ENCODE assay signal across 28 mouse cellular contexts in the genomic region with DNA sequence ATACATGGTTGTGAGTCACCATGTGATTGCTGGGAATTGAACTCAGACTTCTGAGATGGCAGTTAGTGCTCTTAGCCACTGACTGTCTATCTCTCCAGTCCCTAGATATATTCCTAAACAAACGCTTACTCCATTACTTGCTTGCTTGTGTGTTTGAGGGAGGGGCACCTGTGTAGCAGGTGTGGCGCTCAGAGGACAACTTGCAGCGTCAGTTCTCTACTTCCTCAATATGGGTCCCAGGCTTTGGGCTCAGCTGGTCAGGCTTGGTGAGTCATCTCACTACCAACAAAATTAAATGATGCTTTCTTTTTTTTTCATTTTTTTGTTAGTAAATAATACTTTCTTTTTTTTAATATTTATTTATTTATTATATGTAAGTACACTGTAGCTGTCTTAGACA. TPM values are rescaled to one million over a fixed set of nuclear protein-coding genes. Genes with fewer than 3 reads are reported as not detected.
DNase-seq lines count a peak whose midpoint lies in the region; TF ChIP-seq lines count a peak whose summit lies in the region.
"Had no signal": no experiment of that assay in that cellular context is flagged by ENCODE, and none has a peak within 500 bp of the region (broad histone marks: within the 10 kb centered on the region; RNA-seq: fewer than 3 reads in every experiment).

No protein-coding gene starts in this region.

- H3K4me3 ChIP-seq in MEL (ENCODE audit: control insufficient read depth in 1 of 2, insufficient read depth in 1 of 2, low read depth in 2 of 2, low read length in 2 of 2): no peak overlapping the region
- H3K4me3 ChIP-seq: embryonic facial prominence, embryonic 13.5 days; embryonic facial prominence, embryonic 15.5 days; erythroblast, embryonic 14.5 days; forebrain, embryonic 10.5 days; forebrain, embryonic 12.5 days had no signal

- H3K27me3 ChIP-seq in MEL (ENCODE audit: control insufficient read depth in 1 of 2, insufficient read depth in 2 of 2, low read length in 2 of 2): no peaks in the 10 kb centered on the region
- H3K27me3 ChIP-seq: embryonic facial prominence, embryonic 13.5 days; embryonic facial prominence, embryonic 15.5 days; forebrain, embryonic 12.5 days had no signal

- DNase-seq in 416B (ENCODE audit: low read depth) (peak; percentile 13), A20 (ENCODE audit: low read depth, low spot score) (peak; percentile 82), MEL (ENCODE audit: low read depth, low spot score) (peak; percentile 41), adipocyte (ENCODE audit: low spot score) (no peak)
- DNase-seq in urinary bladder, adult 2 months (ENCODE audit: low spot score): no peak
- DNase-seq in cerebellum, postnatal 25 days: no peak
- DNase-seq: adrenal gland, adult 8-10 months; adrenal gland, postnatal 14 days; adrenal gland, postnatal 36 days; cerebellum, adult 11-12 months; cerebellum, adult 2 months; cerebellum, adult 9-10 months; cerebellum, postnatal 10 days; cerebellum, postnatal 36 days; embryo, embryonic 11 days had no signal

- no peak overlapping the region for H3K9ac ChIP-seq in MEL (ENCODE audit: control insufficient read depth, low read depth, low read length, poor library complexity, severe bottlenecking)
- H3K9ac ChIP-seq: embryonic facial prominence, embryonic 13.5 days; embryonic facial prominence, embryonic 15.5 days; forebrain, embryonic 12.5 days had no signal

- no peak overlapping the region for H3K27ac ChIP-seq in MEL (ENCODE audit: control insufficient read depth, low read depth, low read length)
- H3K27ac ChIP-seq: embryonic facial prominence, embryonic 13.5 days; embryonic facial prominence, embryonic 15.5 days; forebrain, embryonic 10.5 days; forebrain, embryonic 12.5 days had no signal

- no peaks in the 10 kb centered on the region for H3K79me2 ChIP-seq in MEL (ENCODE audit: control insufficient read depth, insufficient read depth, low read length, poor library complexity)

- H3K9me3 ChIP-seq in MEL (replicated peaks; ENCODE audit: insufficient read depth, low read length): no peaks in the 10 kb centered on the region
- H3K9me3 ChIP-seq: embryonic facial prominence, embryonic 13.5 days; embryonic facial prominence, embryonic 15.5 days; forebrain, embryonic 12.5 days had no signal

- peaks cover 10 to 16% of the 10 kb centered on the region in 2 experiments for H3K4me1 ChIP-seq in MEL (ENCODE audit: control insufficient read depth in 1 of 2, insufficient read depth in 2 of 2, low read length in 2 of 2)
- H3K4me1 ChIP-seq: embryonic facial prominence, embryonic 13.5 days; embryonic facial prominence, embryonic 15.5 days; forebrain, embryonic 10.5 days; forebrain, embryonic 12.5 days had no signal

- no peak for TF ChIP-seq POLR2A in MEL (IDR thresholded peaks at IDR 0.05; ENCODE audit: control insufficient read depth in 1 of 2, insufficient read depth in 1 of 2, low read depth in 1 of 2, low read length in 2 of 2, poor library complexity in 1 of 2)

- TF ChIP-seq RAD21 in MEL (IDR thresholded peaks at IDR 0.05; ENCODE audit: low read depth, low read length): no peak

- TF ChIP-seq EP300 in MEL (IDR thresholded peaks at IDR 0.05; ENCODE audit: low read depth in 1 of 2, low read length in 2 of 2): no peak

- no peak for TF ChIP-seq CTCF in MEL (IDR thresholded peaks at IDR 0.05 in 2 of 3, conservative IDR thresholded peaks at IDR 0.05 in 1 of 3; ENCODE audit: control insufficient read depth in 1 of 3, insufficient read depth in 1 of 3, low read depth in 2 of 3, low read length in 3 of 3, poor library complexity in 1 of 3, severe bottlenecking in 1 of 3)

- H3K36me3 ChIP-seq in MEL (ENCODE audit: control insufficient read depth in 1 of 2, insufficient read depth in 2 of 2, low read length in 2 of 2): peaks cover 0 to 12% of the 10 kb centered on the region in 2 experiments; a peak in 2 of 4 replicates
- H3K36me3 ChIP-seq: embryonic facial prominence, embryonic 13.5 days; embryonic facial prominence, embryonic 15.5 days; forebrain, embryonic 10.5 days; forebrain, embryonic 12.5 days; G1E had no signal

TF ChIP-seq in MEL, 35 proteins besides CTCF, POLR2A, EP300 and RAD21:
- TF ChIP-seq ETS1 (IDR thresholded peaks at IDR 0.05; ENCODE audit: low read depth, low read length) (peak; percentile 73), ZC3H11A (IDR thresholded peaks at IDR 0.05; ENCODE audit: low read depth, low read length) (no peak)

RNA-seq across cellular contexts. Expression of a gene that starts 6.1 kb away (rescaled TPM):
- 0.13 TPM in 1 of 2 replicates, not detected in the other for total RNA-seq in MEL (2012; rRNA removed)
- polyA plus RNA-seq in MEL (2012; ENCODE audit: insufficient read depth in 1 of 2, insufficient read length in 2 of 2, low read depth in 1 of 2, low replicate concordance in 2 of 2, missing spikeins in 1 of 2): under 1 TPM in 1 of 2 experiments, not detected in 1; 0.03 TPM
- 0.12 TPM in 2 replicates for polyA plus RNA-seq in urinary bladder, adult 2 months (2012; rRNA removed)
- total RNA-seq: adrenal gland, adult 8-10 months; adrenal gland, postnatal 14 days; common myeloid progenitor, adult 5-6 weeks had no signal
- polyA plus RNA-seq: cerebellum, adult 2 months; erythroblast, embryonic 14.5 days; forebrain, embryonic 10.5 days had no signal

RNA-seq across cellular contexts. Expression of a gene that starts 32.1 kb away (rescaled TPM):
- 13.6 and 15.4 TPM in 2 replicates for total RNA-seq in MEL (2012; rRNA removed)
- 10 to 100 TPM in 1 of 2 experiments, not detected in 1; 26.0 TPM for polyA plus RNA-seq in MEL (2012; ENCODE audit: insufficient read depth in 1 of 2, insufficient read length in 2 of 2, low read depth in 1 of 2, low replicate concordance in 2 of 2, missing spikeins in 1 of 2)
- 8.5 TPM in 2 replicates for polyA plus RNA-seq in urinary bladder, adult 2 months (2012; rRNA removed)

RNA-seq across cellular contexts. Expression of a gene that starts 37.1 kb away (rescaled TPM):
- total RNA-seq in MEL (2012; rRNA removed): 1.3 and 1.6 TPM in 2 replicates
- polyA plus RNA-seq in MEL (2012; ENCODE audit: insufficient read depth in 1 of 2, insufficient read length in 2 of 2, low read depth in 1 of 2, low replicate concordance in 2 of 2, missing spikeins in 1 of 2): 1 to 10 TPM in 1 of 2 experiments, not detected in 1; 1.7 TPM
- 0.87 and 1.7 TPM in 2 replicates for polyA plus RNA-seq in urinary bladder, adult 2 months (2012; rRNA removed)
- total RNA-seq: common myeloid progenitor, adult 5-6 weeks had no signal
- polyA plus RNA-seq: cerebellum, adult 2 months; embryonic facial prominence, embryonic 11.5 days; erythroblast, embryonic 14.5 days; forebrain, embryonic 12.5 days; frontal cortex, adult 2 months; G1E had no signal

RNA-seq across cellular contexts. Expression of a gene that starts 38.8 kb away (rescaled TPM):
- 7.0 and 7.6 TPM in 2 replicates for total RNA-seq in MEL (2012; rRNA removed)
- polyA plus RNA-seq in MEL (2012; ENCODE audit: insufficient read depth in 1 of 2, insufficient read length in 2 of 2, low read depth in 1 of 2, low replicate concordance in 2 of 2, missing spikeins in 1 of 2): 10 to 100 TPM in 1 of 2 experiments, not detected in 1; 11.7 TPM
- 7.2 and 7.5 TPM in 2 replicates for polyA plus RNA-seq in urinary bladder, adult 2 months (2012; rRNA removed)

RNA-seq across cellular contexts. Expression of a gene that starts 54.0 kb away (rescaled TPM):
- total RNA-seq in MEL (2012; rRNA removed): not detected in 2 replicates
- not detected for polyA plus RNA-seq in MEL (2012; ENCODE audit: insufficient read depth in 1 of 2, insufficient read length in 2 of 2, low read depth in 1 of 2, low replicate concordance in 2 of 2, missing spikeins in 1 of 2)
- not detected in 2 replicates for polyA plus RNA-seq in urinary bladder, adult 2 months (2012; rRNA removed)
- total RNA-seq: adrenal gland, adult 18-20 months; adrenal gland, adult 8-10 months; common myeloid progenitor, adult 5-6 weeks; G1E had no signal
- polyA plus RNA-seq: C2C12; cerebellum, adult 2 months; embryonic facial prominence, embryonic 11.5 days; embryonic facial prominence, embryonic 13.5 days; embryonic facial prominence, embryonic 15.5 days; erythroblast, embryonic 14.5 days; forebrain, embryonic 10.5 days; forebrain, embryonic 12.5 days; forebrain, embryonic 14.5 days; forebrain, embryonic 16.5 days; frontal cortex, adult 2 months; G1E had no signal

Comparison
In these comparisons a context has a peak if more than half of its experiments do, and no peak if none do; other contexts are left out.
1. DNase-seq: peak in 416B (single experiment), A20 (single experiment) and MEL (single experiment); none in adipocyte (single experiment), urinary bladder, adult 2 months (single experiment) and cerebellum, postnatal 25 days (0 of 2).